Comparison of ENCODE assay signal across 1 mouse cellular context in genomic region chr11:120231379-120231778, GRCm38 (mm10).
A peak's percentile ranks its signal among the peaks of the same experiment; 100 is the strongest.
TF ChIP-seq lines count a peak whose summit lies in the region.

No protein-coding gene starts in this region.

TF ChIP-seq in CH12.LX, 34 proteins besides CTCF, POLR2A, EP300 and RAD21 (continued from another document):
- TF ChIP-seq NRF1 (IDR thresholded peaks at IDR 0.05; ENCODE audit: low read depth, low read length) (0 out of 2 replicates have a peak, but pooled peaks have one; percentile 14), E2F4 (IDR thresholded peaks at IDR 0.05; ENCODE audit: insufficient replicate concordance, low read depth, low read length) (no peak), IRF4 (IDR thresholded peaks at IDR 0.05; ENCODE audit: low read depth, low read length) (peak; percentile 30; the same call in 1 of the 2 replicates), TBP (conservative IDR thresholded peaks at IDR 0.05; ENCODE audit: low read depth, low read length) (no peak), USF2 (conservative IDR thresholded peaks at IDR 0.05; ENCODE audit: low read depth, low read length) (no peak), NELFE (IDR thresholded peaks at IDR 0.05; ENCODE audit: low read depth, low read length) (no peak), GABPA (IDR thresholded peaks at IDR 0.05; ENCODE audit: insufficient replicate concordance, low read depth, low read length) (no peak), SMC3 (IDR thresholded peaks at IDR 0.05; ENCODE audit: low read depth, low read length) (no peak), JUN (IDR thresholded peaks at IDR 0.05; ENCODE audit: insufficient read depth, low read depth, low read length) (no peak), SIN3A (IDR thresholded peaks at IDR 0.05; ENCODE audit: low read length) (peak; percentile 43; the same call in 1 of the 2 replicates), UBTF (IDR thresholded peaks at IDR 0.05; ENCODE audit: low read depth, low read length) (no peak), MYC (IDR thresholded peaks at IDR 0.05; ENCODE audit: low read depth, low read length) (no peak), MXI1 (IDR thresholded peaks at IDR 0.05; ENCODE audit: low read depth, low read length) (peak; percentile 44; the same call in 1 of the 2 replicates), ZNF384 (IDR thresholded peaks at IDR 0.05; ENCODE audit: low read depth, low read length) (peak; percentile 46; the same call in 1 of the 2 replicates), CHD2 (IDR thresholded peaks at IDR 0.05; ENCODE audit: low read length) (no peak), BHLHE40 (IDR thresholded peaks at IDR 0.05; ENCODE audit: low read depth, low read length) (no peak), ZKSCAN1 (IDR thresholded peaks at IDR 0.05; ENCODE audit: borderline replicate concordance, low read depth, low read length) (no peak), PAX5 (IDR thresholded peaks at IDR 0.05; ENCODE audit: low read length) (no peak), JUND (conservative IDR thresholded peaks at IDR 0.05; ENCODE audit: low read depth, low read length) (no peak), RCOR1 (conservative IDR thresholded peaks at IDR 0.05; ENCODE audit: low read depth, low read length) (peak; percentile 89), MAZ (IDR thresholded peaks at IDR 0.05; ENCODE audit: low read depth, low read length) (no peak), ELF1 (IDR thresholded peaks at IDR 0.05; ENCODE audit: low read depth, low read length) (no peak)
